Mouse (Mus musculus): ENCODE data around the gene 0610037L13Rik. TPM values are rescaled to one million over a fixed set of nuclear protein-coding genes. Genes with fewer than 3 reads are reported as not detected.

Gene 0610037L13Rik
- polyA plus RNA-seq, 1 experiment = 79.0 TPM

DNA sequence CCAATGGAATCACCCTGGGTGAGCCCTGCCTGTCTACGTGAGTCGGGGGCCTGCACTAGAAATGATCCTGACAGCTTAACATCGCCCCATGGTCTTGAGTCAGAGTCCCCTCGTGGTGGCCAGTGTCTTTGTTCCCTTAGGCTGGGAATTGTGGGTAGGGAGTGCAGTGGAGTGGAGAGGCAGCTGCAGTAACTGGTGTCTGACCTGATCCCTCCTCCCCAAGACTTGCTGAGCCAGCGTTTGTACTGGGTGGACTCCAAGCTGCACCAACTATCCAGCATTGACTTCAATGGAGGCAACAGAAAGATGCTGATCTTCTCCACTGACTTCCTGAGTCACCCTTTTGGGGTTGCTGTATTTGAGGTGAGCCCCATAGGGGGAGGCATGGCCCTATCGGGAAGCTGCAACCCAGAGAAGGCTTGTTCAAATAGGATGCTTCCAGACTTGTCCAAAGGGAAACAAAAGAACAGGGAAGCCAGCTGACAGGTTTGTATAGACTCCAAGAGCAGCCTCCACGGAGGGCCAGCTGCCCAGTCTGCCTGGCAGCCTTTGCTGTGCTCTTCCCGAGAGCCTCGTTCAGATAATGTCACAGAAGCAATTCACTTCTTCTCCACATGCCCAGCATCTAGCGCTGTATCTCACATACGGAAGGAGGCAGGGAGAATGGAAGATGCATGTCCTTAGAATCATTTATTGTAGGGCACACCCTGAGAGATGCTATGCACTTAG lies 32.5 kb upstream of the 0610037L13Rik start:
- Histone ChIP-seq H3K4me2 (ENCODE audit: low read depth) (no peak overlapping the region), H3K36me3 (ENCODE audit: control insufficient read depth, insufficient read depth) (peaks cover 3% of the 10 kb centered on the region), H3K4me3 (no peak overlapping the region), H3ac (ENCODE audit: control insufficient read depth, insufficient read length) (no peak overlapping the region), H3K27me3 (ENCODE audit: control insufficient read depth, insufficient read depth, insufficient read length) (no peaks in the 10 kb centered on the region), H3K79me2 (ENCODE audit: control insufficient read depth, insufficient read depth) (no peaks in the 10 kb centered on the region)
- TF ChIP-seq E2F4 (IDR thresholded peaks at IDR 0.05; ENCODE audit: insufficient read depth) (no peak), USF1 (IDR thresholded peaks at IDR 0.05; ENCODE audit: low read depth) (no peak), TCF3 (IDR thresholded peaks at IDR 0.05; ENCODE audit: insufficient read length, low read depth) (no peak), REST (IDR thresholded peaks at IDR 0.05; ENCODE audit: insufficient read depth, insufficient read length) (no peak), MYOD1 (IDR thresholded peaks at IDR 0.05; ENCODE audit: control insufficient read depth in 1 of 3, insufficient read length in 2 of 3, low read depth in 2 of 3) (no peak), POLR2A (IDR thresholded peaks at IDR 0.05; ENCODE audit: insufficient read length, low read depth) (no peak), CEBPB (IDR thresholded peaks at IDR 0.05; ENCODE audit: insufficient read depth, poor library complexity, severe bottlenecking) (no peak), MAX (IDR thresholded peaks at IDR 0.05; ENCODE audit: low read depth) (no peak), POLR2AphosphoS2 (IDR thresholded peaks at IDR 0.05; ENCODE audit: insufficient read length, low read depth) (no peak), TCF12 (IDR thresholded peaks at IDR 0.05; ENCODE audit: insufficient read depth, poor library complexity, severe bottlenecking) (no peak)

DNA sequence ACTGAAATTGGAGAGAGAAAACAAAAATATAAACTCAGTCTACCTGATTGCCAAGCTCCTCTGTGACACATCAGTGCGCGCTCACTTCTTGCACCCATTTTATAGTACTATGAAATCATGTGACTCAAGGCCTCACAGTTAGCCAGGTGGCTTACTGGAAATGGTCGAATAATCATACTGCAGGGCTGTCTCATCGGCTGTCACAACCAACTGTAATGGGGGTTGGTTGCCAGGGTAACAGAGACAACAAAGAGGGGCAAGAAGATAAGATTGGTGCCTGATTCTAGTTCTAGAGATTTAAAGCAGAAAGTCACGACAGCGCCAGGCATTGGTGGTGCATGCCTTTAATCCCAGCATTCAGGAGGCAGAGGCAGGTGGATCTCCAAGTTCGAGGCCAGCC lies 30.6 kb upstream of the 0610037L13Rik start:
- TF ChIP-seq POLR2AphosphoS2 (IDR thresholded peaks at IDR 0.05; ENCODE audit: insufficient read length, low read depth) = no peak
- TF ChIP-seq MYOG (IDR thresholded peaks at IDR 0.05; ENCODE audit: control insufficient read depth in 1 of 3, insufficient read depth in 1 of 3, insufficient read length in 2 of 3, low read depth in 2 of 3) = no peak
- TF ChIP-seq REST (IDR thresholded peaks at IDR 0.05; ENCODE audit: insufficient read depth, insufficient read length) = no peak
- no peak for TF ChIP-seq SRF (IDR thresholded peaks at IDR 0.05; ENCODE audit: control insufficient read depth, insufficient read length, low read depth)
- TF ChIP-seq E2F4 (IDR thresholded peaks at IDR 0.05; ENCODE audit: insufficient read depth) = no peak
- no peak for TF ChIP-seq POLR2A (IDR thresholded peaks at IDR 0.05; ENCODE audit: insufficient read length, low read depth)
- no peak for TF ChIP-seq USF1 (IDR thresholded peaks at IDR 0.05; ENCODE audit: low read depth)
- Histone ChIP-seq H3K27me3 (ENCODE audit: control insufficient read depth, insufficient read depth, insufficient read length) (no peaks in the 10 kb centered on the region), H3K4me2 (ENCODE audit: low read depth) (no peak overlapping the region), H3ac (ENCODE audit: control insufficient read depth, insufficient read length) (no peak overlapping the region), H3K4me3 (no peak overlapping the region), H3K79me2 (ENCODE audit: control insufficient read depth, insufficient read depth) (no peaks in the 10 kb centered on the region), H3K36me3 (ENCODE audit: control insufficient read depth, insufficient read depth) (peaks cover 3% of the 10 kb centered on the region)

DNA sequence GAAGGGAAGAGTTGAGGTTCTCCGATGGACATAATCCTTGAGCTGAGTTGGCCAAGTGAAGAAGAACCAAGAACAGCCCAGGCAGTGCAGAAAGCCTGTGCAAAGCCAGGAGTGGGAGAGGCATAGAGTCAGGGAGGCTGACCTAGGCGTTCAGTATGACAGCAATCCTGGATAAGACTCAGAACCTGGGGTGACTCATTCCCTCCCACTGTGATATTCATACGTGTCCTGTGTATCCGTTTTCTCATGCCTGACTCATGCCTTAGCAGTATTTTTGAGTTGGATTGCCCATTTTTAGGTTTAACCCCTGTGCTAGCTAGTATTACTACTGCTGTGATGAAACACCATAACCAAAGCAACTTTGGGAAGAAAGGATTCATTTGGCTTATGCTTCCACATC lies 24.7 kb upstream of the 0610037L13Rik start:
- TF ChIP-seq POLR2A (IDR thresholded peaks at IDR 0.05; ENCODE audit: insufficient read length, low read depth) = no peak
- no peak for TF ChIP-seq MAX (IDR thresholded peaks at IDR 0.05; ENCODE audit: low read depth)
- TF ChIP-seq TCF12 (IDR thresholded peaks at IDR 0.05; ENCODE audit: insufficient read depth, poor library complexity, severe bottlenecking) = no peak
- no peak for TF ChIP-seq POLR2AphosphoS2 (IDR thresholded peaks at IDR 0.05; ENCODE audit: insufficient read length, low read depth)
- TF ChIP-seq USF1 (IDR thresholded peaks at IDR 0.05; ENCODE audit: low read depth) = no peak
- no peak for TF ChIP-seq MYOG (IDR thresholded peaks at IDR 0.05; ENCODE audit: control insufficient read depth in 1 of 3, insufficient read depth in 1 of 3, insufficient read length in 2 of 3, low read depth in 2 of 3)
- no peak for TF ChIP-seq CEBPB (IDR thresholded peaks at IDR 0.05; ENCODE audit: insufficient read depth, poor library complexity, severe bottlenecking)
- TF ChIP-seq MYOD1 (IDR thresholded peaks at IDR 0.05; ENCODE audit: control insufficient read depth in 1 of 3, insufficient read length in 2 of 3, low read depth in 2 of 3) = no peak
- TF ChIP-seq REST (IDR thresholded peaks at IDR 0.05; ENCODE audit: insufficient read depth, insufficient read length) = no peak
- no peak for TF ChIP-seq TCF3 (IDR thresholded peaks at IDR 0.05; ENCODE audit: insufficient read length, low read depth)
- no peak for TF ChIP-seq E2F4 (IDR thresholded peaks at IDR 0.05; ENCODE audit: insufficient read depth)
- no peak for TF ChIP-seq SRF (IDR thresholded peaks at IDR 0.05; ENCODE audit: control insufficient read depth, insufficient read length, low read depth)
- no peak overlapping the region for H3K4me3 ChIP-seq
- no peaks in the 10 kb centered on the region for H3K79me2 ChIP-seq (ENCODE audit: control insufficient read depth, insufficient read depth)

DNA sequence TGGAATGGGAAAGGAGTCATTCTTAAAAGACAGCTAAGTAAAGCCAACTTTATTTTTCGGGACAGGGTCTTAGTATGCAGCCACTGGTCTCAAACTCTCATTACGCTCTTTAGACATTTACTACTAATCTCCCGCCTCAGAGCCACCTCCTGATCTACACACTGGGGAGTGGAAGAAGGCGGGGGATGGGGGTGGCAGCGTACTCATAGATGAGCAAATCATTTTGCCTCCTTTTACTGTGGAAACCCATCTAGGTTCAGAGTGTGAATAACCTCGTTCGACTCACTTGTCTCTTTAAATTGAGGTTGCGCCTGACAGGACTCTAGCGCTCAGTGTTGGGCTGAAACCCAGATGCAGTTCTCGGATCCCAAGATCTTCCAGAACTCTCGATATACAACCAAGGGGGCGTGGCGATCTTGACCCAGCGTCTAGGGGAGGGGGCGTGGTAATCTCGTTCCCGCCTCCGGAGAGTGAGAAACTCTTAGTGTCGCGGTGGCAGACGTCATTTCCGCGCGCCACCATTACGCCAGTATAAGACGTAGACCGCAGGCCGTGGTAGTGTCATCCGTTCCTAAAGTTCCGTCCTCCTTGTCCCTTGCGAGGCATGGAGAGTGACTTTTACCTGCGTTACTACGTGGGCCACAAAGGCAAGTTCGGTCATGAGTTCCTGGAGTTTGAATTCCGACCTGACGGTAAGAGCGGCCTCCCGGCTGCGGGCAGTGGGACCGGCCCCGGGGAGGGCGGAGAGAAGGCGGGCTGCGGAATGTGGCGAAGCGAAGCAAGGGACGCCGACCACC lies 10.2 kb upstream of the 0610037L13Rik start, which contains the start of gene Magoh:
Gene Magoh (plus strand): TSS at position 502 of the 797 bp plus-strand sequence.
- TF ChIP-seq POLR2A (IDR thresholded peaks at IDR 0.05; ENCODE audit: insufficient read length, low read depth) = peak; percentile 97
- no peak for TF ChIP-seq REST (IDR thresholded peaks at IDR 0.05; ENCODE audit: insufficient read depth, insufficient read length)
- TF ChIP-seq E2F4 (IDR thresholded peaks at IDR 0.05; ENCODE audit: insufficient read depth) = peak; percentile 66
- TF ChIP-seq POLR2AphosphoS2 (IDR thresholded peaks at IDR 0.05; ENCODE audit: insufficient read length, low read depth) = peak; percentile 96
- peak; percentile 87 for TF ChIP-seq SRF (IDR thresholded peaks at IDR 0.05; ENCODE audit: control insufficient read depth, insufficient read length, low read depth)
- H3K27me3 ChIP-seq (ENCODE audit: control insufficient read depth, insufficient read depth, insufficient read length) = no peaks in the 10 kb centered on the region
- H3K79me2 ChIP-seq (ENCODE audit: control insufficient read depth, insufficient read depth) = peaks cover 25% of the 10 kb centered on the region
- peak within 1 kb of the TSS; percentile 92 for H3K4me2 ChIP-seq (ENCODE audit: low read depth)
- H3K36me3 ChIP-seq (ENCODE audit: control insufficient read depth, insufficient read depth) = peaks cover 10% of the 10 kb centered on the region
- H3K4me3 ChIP-seq = peak within 1 kb of the TSS; percentile 76
- peak within 1 kb of the TSS; percentile 60 for H3ac ChIP-seq (ENCODE audit: control insufficient read depth, insufficient read length)

More for the DNA sequence above, 24.7 kb upstream of the 0610037L13Rik start:
- no peak overlapping the region for H3K4me2 ChIP-seq (ENCODE audit: low read depth)
- H3K36me3 ChIP-seq (ENCODE audit: control insufficient read depth, insufficient read depth) = peaks cover 4% of the 10 kb centered on the region
- H3K27me3 ChIP-seq (ENCODE audit: control insufficient read depth, insufficient read depth, insufficient read length) = no peaks in the 10 kb centered on the region
- H3ac ChIP-seq (ENCODE audit: control insufficient read depth, insufficient read length) = no peak overlapping the region

Data from myocyte (in vitro differentiated cells).